Mouse (Mus musculus) brain, adult 2 months (tissue): Measurements from ENCODE around the gene Ccl24.
"Not testable (repeated sequence)": the region's sequence is repeated elsewhere in the genome, so short reads cannot be mapped to it uniquely, and the experiment has no call there.

Source experiments
- DNase-seq: peaks from one replicate; pipeline ENCODE4 v3.0.0; 2011; ENCODE audit warnings: low read depth, low spot score

Ccl24 gene

DNA sequence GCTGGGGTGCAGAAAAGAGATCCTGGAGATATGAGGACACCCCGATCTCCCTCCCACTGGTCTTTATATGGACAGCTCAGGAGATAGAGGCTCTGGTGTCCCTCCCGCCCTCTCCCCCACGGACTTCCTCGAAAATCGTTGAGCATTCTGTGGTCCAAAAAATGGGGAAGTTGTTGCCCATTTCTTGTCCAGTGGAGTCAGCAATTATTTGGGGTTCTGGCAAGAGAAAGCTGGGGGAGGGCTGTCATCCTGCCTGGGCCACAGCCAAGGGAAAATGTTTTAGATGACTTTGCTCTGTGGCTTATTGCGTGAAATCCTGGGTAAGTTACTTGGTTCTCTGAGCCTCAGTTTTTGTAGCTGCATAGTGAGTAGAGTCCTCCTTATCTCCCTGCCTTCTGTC, at the start of gene Ccl24:
TSS of gene Ccl24 (minus strand) at position 44 of the 400 bp plus-strand sequence.
- peak; percentile 20 for DNase-seq

DNA sequence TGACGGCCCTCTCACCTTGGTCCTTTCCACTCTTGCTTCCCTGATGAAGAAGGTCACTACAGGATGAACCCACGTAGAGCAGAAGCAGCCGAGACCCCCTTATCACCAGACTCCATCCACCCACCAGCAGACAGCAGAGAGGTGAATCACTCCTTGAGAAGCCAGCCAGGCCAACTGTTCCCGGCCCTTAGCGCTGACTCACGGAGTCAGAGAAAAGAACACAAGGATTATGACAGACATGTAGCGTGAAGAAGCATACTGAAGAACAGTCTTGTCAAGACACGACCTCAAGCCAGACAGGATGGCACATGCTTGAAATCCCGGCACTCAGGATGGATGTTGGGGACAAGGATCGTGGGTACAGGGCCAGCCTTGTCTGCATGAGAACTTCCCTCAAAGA, 48.9 kb upstream of the Ccl24 start:
- DNase-seq: peak; percentile 60

DNA sequence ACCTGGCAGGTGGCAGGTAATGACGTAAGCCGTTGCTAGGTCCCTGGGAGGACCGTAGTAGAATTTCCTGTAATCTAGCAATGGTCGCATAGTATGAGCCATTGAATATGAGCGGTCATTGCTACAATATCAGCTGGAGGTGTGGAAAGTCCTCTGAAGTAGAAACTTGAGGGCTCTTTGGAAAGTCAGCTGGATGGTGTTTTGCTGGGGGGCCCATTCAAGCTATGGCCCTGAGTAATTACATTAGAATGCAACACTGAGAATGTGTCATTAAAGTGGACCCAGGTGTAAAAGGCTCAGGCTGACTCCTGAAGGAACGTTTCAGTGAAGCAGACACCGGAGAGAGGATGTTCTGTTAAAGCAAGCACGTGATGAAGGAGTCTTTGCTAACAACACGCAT, 47.7 kb upstream of the Ccl24 start:
- DNase-seq: no peak

DNA sequence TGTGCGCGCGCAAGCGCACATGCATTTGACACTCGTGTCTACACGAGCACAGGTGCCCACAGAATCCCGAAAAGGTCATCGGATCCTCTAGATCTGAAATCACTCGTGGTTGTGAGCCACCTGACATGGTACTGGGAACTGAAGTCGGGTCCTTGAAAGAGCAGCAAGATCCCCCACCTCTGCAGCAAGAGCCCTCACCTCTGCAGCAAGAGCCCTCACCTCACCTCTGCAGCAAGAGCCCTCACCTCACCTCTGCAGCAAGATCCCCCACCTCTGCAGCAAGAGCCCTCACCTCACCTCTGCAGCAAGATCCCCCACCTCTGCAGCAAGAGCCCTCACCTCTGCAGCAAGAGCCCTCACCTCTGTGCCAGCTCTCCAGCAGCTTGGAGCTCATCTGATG, 46.9 kb upstream of the Ccl24 start:
- DNase-seq: not testable (repeated sequence)

DNA sequence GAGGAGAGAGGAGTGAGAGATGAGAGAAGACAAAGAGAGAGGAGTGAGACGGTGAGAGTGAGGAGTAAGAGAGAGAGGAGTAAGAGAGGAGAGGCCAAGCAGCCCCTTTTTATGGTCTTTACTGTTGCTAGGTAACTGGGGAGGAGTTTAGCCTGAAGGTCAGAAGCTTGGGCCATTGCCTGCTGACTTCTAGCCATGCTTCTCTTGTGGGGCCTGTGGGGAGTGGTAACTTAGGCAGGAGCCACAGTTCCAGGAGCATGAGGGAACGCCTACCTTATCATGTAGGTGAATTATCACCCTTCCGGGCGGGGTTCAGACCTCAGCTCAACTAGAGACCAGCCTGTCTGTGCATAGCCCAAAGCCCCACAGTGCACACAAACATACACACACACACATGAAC, 36.9 kb upstream of the Ccl24 start:
- DNase-seq: no peak

DNA sequence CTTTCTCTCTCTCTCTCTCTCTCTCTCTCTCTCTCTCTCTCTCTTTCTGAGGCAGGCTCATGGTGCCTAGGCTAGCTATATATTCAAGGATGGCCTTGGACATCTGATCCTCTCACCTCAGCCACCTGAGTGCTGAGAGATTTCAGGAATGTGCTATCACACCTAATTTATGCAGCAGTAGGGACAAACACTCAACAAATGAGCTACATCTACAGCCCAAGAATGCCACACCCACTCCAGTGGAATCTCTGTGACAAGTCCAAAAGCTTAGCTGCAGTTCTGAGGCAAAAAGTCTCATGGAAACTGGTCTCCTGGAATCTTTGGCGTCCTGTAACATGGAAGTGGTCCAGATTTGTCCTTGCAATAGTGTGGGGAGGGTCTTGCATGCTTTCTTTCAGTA, 34.7 kb upstream of the Ccl24 start:
- no peak for DNase-seq

DNA sequence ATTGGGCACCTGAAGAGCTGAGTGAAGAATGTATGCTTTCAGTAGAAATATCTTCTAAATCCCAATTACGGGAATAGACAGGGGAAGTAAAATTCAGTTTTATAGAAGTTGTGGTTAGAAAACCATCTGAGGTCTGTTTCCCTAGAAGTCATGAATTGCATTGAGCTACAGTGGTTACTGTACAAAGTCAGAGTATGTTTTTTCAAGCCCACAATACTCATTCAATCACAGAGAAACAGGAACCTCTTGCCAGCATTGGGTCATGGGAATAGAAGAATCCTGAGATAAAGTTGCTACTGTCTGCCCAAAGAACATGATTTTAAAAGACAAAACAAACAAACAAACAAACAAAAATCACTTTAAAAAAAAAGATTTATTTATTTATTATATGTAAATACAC, 33.9 kb upstream of the Ccl24 start:
- not testable (repeated sequence) for DNase-seq

DNA sequence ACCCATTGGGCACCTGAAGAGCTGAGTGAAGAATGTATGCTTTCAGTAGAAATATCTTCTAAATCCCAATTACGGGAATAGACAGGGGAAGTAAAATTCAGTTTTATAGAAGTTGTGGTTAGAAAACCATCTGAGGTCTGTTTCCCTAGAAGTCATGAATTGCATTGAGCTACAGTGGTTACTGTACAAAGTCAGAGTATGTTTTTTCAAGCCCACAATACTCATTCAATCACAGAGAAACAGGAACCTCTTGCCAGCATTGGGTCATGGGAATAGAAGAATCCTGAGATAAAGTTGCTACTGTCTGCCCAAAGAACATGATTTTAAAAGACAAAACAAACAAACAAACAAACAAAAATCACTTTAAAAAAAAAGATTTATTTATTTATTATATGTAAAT, 31.8 kb upstream of the Ccl24 start:
- not testable (repeated sequence) for DNase-seq

DNA sequence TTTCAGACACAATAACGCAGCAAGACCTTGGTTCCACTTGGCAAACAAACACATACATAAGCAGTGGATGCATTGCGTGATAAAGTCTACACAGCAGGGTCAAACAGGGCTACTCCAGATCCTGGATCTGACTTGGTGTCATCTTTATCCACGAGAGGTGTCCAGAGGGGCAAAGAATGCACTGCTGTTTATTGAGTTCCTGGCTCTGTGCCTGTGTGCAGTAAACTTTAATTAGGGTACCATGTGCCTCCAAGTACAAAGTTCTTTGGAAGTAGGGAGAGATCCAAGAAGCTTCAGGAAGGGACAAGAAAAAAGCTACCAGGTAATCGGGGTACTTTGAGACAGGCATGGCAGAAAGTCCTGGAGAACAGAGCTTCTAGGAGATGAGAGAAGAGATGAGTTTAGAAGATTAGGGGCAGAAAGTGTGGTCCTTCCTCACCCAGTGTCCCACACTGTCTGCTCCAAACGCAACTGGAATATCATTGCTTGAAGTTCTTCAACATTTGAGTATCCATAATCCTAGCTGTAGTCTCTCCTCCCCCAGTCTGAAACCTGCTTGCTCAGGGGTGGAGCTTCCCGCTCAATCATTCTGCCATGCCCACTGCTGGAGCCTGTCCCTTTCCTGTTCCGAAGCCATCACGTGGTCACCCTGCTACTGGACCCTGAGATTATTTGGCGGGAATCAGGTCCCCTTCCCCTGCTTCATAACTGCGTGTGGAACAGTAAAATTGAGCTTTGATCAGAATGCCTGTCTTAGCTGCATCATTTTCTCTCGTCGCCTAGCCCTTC, 17.3 kb upstream of the Ccl24 start:
- DNase-seq: no peak

DNA sequence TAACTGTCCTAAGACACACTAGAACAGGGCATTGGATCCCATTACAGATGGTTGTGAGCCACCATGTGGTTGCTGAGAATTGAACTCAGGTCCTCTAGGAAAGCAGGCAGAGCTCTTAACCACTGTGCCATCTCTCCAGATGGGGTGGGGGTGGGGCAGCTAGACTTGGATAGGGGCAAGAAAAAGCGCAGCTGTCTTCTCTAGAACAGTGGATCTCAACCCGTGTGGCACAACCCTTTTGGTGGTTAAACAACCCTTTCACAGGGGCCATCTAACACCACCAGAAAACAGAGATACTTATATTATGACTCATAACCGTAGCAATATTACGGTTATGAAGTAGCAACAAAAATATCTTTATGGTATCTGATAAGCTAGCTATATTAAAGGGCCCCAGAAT, 14.9 kb upstream of the Ccl24 start:
- no peak for DNase-seq

DNA sequence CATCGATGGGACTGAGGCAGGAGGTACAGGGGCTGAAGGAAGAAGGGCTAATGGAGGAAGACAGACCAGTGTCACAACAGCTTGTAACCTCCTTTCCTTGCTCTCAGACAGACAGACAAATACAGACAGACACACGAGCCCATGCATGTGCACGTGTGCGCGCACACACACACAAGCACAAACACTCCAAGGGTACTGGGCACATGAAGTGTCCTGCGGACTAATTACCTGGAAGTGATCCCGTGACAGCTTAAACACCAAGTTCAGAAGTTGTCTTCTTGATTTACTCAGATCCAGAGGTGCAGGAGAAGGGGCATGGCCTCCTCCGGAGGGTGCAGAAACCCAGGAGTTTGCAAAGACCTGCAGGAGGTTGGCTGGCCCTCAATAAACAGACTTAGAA, 12.8 kb upstream of the Ccl24 start:
- DNase-seq: no peak

DNA sequence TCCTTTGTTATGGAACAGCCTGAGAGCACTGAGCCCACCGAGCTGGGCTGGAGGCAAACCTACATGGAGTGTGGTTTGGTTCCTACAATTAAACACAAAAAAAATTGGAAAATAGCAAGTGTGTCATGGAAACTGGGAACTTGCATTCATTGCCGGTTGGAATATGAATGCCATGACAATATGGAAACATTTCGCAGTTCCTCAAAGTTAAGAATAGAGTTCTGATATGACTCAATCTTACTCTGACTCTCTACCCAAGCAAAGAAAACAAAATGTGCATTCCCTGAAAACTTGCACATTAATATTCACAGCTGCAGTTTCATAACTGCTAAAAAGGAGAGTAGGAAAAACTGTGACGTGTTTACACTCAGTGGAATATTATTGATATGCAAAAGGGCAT, 9.5 kb upstream of the Ccl24 start:
- peak; percentile 50 for DNase-seq

DNA sequence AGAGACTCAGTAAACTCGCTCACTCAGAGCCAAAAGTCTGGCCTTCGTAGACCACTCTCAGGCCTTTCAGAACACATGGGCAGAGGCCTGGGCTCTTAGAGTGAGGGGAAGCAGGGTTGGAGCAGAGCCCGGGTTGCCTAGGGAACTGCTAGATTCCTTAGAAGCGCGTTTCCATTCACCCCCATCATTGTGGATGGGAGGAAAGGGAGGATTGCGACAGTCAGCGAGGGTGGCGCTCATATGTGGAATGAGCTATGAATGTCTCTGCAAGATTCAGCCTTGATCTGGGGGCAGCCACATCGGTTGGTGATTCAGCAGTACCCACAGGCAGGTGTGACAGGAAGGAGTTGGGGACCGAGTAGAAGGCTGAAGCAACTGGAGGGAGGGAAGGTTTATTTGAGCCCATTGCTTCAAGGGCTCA, 6.5 kb upstream of the Ccl24 start:
- peak; percentile 81 for DNase-seq

DNA sequence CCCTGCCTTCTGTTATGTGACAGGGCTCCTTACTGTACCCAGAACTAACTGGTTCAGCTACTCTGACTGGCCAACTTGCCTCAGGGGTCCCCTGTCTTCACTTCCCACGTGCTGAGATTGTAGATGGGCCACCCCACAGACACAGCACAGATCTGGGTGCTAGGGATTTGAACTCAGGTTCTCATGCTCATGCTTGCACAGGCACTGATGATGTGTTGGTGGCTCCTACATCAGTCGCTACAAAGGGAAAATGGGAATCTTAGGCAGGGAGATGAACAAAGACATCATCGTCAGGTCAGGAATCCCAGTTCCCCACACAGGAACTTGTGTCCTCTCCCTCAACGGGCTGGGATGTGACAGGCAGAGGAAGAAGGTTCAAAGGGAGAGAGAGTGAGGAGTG, 3.2 kb upstream of the Ccl24 start:
- no peak for DNase-seq

DNA sequence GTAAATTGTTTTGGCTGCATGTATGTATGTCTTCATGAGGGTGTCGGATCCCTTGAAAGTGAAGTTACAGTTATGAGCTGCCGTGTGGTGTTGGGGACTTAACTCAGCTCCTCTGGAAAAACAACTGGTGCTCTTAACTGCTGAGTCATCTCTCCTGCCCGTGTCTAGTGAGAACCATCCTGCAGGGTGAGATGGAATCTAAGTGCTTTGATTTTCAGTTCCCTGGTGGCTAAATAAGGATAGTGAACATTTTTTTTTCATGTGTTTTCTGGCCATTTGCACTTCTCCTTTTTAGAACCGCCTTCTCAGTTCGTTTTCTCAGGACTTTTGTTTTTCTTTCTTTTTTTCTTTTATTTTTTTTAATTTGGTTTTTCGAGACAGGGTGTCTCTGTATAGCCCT, 4.2 kb downstream of the Ccl24 start:
- peak; percentile 78 for DNase-seq

DNA sequence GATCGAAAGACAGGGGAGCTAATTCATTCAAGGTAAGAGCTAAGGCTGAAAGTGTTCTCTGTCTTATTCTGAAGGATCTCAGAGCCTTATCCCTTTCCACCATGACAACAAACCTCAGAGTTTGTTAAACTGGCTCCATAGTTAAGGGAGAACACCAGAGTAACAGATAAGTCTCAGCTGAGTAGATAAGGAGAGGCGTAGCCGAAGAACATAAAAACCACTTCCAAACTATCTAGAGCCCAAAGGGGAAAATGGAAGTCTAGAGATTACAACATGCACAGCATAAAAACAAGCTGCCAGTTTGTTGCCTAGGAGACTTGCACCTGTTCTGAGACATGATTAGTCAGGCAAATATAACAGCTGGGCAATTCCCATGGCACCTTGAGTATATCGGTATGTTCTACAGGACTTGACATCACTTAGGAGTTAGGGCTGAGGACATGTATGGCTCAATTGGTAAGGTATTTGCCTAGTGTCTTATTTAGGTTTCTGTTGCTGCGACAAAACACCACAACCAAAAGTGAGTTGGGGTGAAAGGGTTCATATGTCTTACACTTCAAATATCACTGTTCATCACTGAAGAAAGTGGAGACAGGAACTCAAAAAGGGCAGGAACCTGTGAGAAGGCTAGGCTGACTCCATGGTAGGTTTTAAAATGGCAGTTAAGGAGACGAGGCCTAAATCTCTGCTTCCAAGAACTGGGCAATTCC, 5.1 kb downstream of the Ccl24 start:
- no peak for DNase-seq

DNA sequence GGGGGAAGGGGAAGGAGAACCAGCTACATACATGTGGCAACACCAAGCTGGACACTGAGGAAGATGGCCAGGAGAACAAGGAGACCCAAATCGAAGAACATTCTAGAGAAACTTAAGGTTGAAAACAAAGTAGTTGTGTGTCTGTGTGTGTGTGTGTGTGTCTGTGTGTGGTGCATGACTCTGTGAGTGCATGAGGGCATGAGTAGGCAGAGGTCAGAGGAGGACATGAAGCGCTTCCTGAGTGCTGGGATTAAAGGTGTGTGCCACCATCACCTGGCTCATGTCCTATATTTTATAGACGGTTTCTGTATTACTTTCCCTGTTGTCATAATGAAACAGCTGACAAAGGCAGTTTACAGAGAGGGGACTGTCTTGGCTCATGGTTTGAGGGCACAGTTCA, 9.4 kb downstream of the Ccl24 start, which contains the start of gene Ccl26:
TSS of gene Ccl26 (minus strand) at position 101 of the 400 bp plus-strand sequence.
- DNase-seq: no peak

DNA sequence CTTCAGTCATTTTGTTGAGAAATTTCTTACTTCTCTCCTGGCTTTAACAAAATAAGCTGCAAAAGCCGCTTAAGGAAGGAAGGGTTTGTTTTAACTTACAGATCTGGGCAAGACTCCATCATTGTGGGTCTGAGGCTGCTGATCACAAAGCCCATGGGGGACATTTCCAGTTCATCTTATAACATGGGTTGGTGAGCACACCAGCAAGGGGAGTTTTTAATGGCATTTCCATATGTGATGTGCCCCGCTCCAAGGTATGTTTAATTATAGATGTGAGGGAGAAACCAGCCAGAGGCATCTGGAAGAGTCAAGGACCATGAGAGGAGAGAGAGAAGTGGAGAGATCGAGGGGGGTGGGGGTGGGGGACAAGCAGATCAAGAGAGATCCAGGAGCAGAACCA, 15.2 kb downstream of the Ccl24 start:
- DNase-seq: peak; percentile 33

DNA sequence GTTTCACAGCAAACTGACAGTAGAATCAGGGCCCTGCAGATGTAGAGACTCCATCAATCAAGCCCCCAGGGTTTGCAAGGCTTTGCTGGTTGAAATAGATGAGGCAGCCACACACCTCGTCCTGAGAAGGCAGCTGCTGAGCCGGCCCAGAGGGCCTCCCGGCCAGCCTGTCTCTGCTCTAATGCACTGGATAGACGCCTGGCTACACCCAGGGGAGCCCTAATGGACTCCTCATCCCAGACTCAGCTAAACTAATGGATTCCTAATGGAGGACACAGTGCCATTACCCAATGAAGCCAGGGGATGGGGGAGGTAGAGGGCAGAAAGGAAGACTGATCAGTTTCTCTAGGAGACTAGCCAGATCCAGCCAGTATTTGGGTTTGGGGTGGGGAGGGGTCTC, 15.8 kb downstream of the Ccl24 start:
- DNase-seq: no peak

DNA sequence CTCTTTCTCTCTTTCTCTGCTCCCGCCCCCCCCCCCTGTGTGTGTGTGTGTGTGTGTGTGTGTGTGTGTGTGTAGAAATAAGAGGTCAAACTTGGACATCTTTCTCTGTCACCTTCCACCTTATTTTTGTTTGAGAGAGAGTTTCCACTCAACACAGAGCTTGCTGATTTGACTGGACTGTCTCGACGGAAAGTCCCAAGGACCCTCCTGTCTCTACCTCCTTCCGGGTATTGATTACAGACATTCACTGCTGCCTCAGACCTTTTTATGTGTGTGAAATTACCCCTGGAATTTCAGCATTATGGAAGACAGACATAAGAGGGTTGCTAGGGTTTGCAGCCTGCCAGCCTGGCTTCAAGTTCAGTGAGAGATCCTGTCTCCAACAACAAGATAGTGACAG, 16.6 kb downstream of the Ccl24 start:
- DNase-seq: no peak

DNA sequence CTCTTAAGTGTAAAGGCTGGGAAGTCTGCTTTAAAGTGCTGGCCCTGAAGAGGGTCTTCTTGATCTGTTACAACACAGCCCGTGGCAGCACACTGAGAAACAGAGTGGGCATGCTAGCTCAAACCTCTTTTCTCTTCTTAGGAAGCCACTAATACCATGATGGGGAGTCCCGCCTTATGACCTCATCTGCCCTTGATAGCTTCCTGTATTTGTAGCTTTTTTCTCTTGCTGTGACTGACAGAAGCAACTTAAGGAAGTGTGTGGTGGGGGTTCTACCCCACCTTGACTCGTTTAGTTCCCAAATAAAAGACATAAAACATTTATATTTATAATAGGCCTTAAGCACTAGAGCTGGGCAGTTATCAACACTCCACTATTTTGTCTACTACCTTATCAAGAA, 21.3 kb downstream of the Ccl24 start:
- DNase-seq: no peak

DNA sequence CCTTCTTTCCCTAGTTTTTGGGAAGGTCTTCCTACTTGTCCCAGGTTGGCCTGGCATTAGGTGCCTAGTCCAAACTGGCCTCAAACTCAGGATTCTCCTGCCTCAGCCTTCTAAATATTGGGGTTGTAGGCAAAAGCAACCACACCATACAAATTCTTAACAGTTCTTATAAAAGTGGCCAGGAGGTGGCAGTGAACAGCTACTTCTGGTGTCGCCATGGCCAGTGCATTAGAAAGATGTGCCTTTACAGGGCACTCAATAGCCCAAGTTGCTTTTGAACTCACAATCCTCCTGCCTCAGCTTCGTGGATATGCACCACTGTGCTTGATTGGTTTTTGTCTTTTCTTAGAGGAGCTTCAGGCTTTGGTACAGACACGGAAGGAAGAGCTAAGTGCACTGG, 21.9 kb downstream of the Ccl24 start:
- peak; percentile 51 for DNase-seq

DNA sequence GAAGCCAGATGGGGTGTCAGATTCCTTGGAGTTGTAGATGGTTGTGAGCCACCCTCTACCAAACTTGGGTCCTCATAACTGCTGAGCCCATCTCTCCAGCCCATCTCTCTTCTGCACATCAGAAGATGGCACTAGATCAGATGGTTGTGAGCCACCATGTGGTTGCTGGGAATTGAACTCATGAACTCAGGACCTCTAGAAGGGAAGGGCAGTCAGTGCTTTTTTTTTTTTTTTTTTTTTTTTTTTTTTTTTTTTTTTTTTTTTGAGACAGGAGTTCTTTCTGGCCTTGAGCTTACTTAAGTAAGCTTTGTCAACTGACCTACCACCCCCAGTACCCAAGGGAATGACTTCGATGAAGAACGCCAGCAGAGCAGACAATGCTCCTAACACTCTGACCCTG, 24.9 kb downstream of the Ccl24 start:
- no peak for DNase-seq
